Mouse (Mus musculus) cerebellum, adult 9-11 months (tissue): ENCODE results near the gene Atp2a1.
"Not testable (repeated sequence)": the region's sequence is repeated elsewhere in the genome, so short reads cannot be mapped to it uniquely, and the experiment has no call there.

Source experiments
- DNase-seq: peaks from one replicate; pipeline ENCODE4 v3.0.0; 2022

Atp2a1 gene

DNA sequence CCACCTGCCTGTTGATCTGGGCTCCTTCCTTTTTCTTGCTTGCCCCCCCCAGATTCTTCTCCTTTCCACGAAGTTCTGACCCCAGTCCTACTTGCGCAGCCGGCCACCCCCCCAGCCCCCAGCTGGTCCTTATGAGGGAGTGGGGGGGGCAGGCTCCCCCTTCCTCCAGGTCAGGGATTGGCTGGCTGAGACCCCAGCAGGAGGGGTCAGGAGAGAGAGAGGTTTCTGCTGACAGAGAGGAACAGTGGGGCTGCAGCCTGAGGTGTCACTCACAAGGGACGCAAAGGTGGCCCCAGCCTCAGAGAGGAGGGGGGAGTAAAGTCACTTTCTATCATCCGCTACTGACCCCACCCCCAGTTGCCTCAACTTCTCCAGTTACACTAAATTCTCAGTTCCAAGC lies at the start of gene Atp2a1:
Gene Atp2a1, minus strand, starts transcription at position 105 of the 400 bp plus-strand sequence.
- no peak for DNase-seq

DNA sequence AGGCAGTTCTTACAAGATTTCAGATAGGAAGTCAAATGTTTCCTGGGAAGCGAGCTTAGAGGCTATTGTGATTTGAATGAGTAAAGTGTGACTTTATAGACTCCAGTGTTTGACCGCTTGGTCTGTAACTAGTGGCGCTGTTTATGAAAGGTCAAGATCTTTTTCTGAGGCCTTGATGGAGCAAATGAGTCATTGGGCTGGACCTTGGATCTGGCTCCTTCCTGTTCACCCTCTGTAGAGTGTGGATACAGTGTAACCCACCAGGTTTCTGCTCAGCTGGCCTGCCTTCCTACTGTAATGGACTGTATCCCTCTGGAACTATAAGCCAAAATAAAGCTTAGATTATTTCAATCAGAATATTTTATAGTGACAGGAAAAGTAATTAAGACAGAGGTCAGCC lies 48.4 kb upstream of the Atp2a1 start:
- DNase-seq, result no peak

DNA sequence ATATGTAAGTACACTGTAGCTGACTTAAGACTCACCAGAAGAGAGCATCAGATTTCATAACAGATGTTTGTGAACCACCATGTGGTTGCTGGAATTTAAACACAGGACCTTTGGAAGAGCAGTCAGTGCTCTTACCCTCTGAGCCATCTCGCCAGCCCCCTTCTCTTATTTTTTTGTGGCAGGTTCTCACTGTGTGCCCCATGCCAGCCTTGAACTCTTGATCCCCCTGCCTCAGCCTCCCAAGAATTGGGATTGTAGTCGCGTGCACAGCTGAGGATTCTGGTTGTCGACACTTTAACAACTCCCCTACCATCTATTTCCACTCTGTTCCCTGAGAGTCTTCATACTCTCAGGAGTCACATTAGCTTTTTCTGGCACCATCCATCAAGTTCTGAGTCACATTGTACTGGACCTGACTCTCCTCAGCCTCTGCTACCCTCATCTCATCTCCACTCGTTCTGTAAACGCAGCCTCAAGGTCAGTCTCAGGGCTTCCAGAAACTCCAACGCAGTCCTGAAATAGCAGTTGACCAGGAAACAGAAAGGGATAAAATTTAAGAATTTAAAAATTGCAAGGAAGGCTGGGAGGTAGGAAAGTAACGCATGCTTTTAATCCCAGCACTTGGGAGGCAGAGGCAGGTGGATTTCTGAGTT lies 44.3 kb upstream of the Atp2a1 start:
- DNase-seq, result no peak

DNA sequence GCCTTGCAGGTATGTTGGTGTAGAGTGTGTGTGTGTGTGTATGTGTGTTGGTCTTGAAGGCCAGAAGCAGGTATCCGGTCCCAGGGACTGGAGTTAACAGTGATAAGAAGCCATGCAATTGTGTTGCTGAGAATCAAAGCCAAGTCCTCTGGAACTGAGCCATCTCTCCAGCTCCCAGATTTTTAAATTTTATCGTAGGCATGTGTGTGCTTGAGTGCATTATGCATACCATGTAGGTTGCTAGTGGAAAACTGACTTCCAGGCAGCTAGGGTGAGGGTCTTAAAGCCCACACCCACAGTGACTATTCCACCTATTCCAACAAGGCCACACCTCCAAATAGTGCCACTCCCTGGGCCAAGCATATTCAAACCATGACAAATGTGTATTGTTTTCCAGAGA lies 42.0 kb upstream of the Atp2a1 start:
- peak; percentile 64 for DNase-seq

DNA sequence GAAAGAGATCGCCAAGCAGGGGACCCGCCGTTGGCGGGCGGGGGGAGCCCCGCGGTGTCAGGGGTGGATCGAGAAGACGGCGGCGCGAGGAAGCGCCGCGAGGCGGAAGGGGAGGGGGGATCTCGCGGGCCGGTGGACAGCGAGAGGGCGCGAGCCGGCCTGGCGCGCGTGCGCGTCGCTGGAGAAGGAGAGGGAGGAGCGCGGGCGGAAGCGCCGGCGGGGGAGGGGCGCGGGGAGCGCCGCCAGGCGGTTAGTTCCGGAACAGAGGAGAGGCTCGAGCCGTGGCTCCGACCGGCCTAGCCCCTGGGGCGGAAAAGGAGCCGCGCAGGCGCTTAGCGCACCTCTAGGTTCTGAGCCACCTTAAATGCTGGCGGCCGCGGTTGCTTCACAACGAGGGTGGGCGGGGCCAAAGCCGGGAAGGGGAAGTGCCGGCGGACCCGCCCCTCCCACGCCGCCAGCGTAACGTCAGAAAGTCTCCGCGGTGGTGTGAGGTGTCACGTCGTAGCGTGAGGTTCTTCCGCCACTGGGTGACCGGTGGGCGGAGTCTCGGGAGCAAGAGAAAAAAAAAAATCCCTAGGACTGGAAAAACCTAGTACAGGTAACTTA lies 40.5 kb upstream of the Atp2a1 start, which contains the start of gene Atxn2l:
Gene Atxn2l, minus strand, starts transcription at position 165 of the 606 bp plus-strand sequence.
- peak; percentile 99 for DNase-seq

DNA sequence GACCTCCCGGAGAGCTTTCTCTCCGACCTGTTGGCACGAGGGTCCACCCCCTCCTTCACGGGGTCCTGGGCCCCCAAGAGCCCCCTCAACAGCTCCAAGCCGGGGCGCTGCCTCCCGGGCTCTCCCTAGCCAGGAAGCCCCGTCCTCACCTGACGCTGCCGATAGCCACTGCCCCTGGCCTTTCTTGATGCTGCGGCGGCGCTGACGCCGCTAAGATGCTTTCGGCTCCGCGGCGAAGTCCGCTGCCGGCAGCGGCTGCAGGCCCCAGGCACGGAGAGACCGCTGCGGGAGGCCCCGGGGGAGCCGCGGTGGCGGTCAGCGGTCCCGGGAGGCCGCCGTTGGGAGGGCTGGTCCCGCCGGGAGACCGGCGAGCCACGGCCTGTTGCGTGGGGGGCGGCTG lies 39.8 kb upstream of the Atp2a1 start:
- DNase-seq, result no peak

DNA sequence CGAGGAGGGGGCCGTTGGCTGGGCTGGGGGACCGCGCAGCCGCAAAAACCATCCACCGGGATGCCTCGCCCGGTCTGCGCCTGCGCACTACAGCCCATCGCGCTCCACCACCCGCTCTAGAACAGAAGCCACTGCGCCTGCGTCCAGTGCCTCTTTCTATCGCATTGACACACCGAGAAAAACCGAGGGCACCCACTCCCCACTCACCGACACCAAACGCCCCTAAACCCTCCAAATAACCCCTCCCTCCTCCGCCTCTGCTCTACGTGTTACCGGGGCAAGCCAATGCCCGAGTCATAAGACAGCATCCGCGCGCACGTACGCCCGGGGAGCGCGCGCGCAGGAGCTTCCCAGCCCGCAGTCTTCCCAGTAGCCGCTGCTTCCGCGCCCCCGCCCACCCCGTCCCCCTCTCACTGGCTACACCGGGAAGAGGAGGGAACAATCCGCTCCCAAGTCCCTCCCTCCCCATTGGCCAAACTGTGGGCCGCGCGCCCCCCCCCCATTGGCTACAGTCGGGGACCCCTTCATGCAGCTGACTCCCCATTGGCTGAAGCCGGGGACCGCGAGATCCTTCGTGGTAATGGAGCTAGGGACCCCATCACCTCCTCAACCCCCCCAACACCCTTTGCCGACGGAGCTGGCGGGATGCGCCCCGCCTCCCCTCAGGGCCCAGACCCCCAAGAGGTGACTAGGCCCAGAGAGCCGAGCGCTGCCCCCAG lies 39.3 kb upstream of the Atp2a1 start:
- peak; percentile 95 for DNase-seq

DNA sequence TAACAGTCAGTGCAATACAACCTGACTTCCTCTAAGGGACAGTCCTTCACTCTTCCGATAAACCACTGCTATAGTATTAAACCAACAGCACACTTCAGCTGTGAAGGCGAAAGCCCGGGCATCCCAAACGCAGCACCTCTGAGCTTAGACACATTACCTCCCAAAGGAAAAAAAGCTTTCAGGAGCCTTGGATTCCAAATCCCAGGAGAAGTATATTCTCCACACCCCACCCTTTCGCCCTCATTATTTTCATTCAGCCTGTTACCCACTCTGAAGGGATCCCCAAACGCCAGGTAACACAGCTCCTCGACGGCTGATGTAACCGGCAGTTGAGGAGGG lies 38.7 kb upstream of the Atp2a1 start:
- DNase-seq, result no peak

DNA sequence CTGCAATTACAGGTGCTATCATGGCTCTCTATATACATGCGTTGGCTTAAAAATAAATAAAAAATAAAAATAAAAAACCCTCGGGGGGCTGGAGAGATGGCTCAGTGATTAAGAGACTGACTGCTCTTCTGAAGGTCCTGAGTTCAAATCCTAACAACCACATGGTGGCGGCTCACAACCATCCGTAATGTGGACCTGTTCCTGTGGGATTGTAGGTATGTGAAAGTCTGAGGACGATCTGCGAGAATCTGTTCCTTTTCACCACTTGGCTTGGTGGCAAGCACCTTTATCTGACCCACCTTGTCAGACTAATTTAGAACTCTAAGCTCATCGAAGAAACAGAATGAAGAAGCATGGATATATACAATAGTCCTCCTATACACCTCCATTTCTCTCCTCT lies 36.5 kb upstream of the Atp2a1 start:
- DNase-seq, result no peak

DNA sequence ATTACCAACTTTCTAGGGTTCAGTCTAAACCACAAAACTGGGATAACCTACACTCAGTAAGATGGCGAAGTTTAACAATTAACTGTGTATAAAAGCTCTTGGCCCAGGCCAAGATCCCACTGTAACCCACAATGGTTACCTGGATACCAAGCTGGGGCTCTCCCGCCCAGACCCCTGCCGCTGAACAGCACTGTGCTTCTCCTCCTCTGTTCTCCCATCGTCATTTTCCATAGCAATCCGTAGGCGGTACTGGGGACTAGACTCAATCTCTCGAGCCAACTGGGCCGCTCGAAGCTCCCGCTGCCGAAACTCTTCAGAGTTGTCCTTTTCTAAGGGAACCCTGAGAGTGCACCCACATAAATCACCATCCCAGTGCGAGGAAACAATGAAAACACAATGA lies 35.1 kb upstream of the Atp2a1 start:
- DNase-seq, result peak; percentile 11

DNA sequence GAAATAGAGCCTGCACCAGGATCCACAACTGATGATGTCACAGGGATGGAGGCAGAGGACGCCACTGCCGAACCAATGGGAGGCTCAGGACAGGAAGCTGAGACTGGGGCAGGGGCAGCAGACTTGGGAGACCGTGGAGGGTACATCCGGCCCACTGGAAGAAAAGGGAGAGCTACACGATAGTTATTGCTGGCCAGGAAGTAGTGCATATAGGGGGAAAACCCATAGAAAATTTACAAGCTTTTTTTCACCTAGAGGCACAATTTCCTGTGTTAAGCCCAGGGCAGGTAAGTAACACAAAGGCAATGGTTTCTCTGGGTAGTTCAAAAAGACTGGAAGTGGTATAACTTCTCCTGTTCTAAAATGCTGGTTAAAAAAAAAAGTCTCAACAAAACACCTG lies 33.6 kb upstream of the Atp2a1 start:
- DNase-seq, result no peak

DNA sequence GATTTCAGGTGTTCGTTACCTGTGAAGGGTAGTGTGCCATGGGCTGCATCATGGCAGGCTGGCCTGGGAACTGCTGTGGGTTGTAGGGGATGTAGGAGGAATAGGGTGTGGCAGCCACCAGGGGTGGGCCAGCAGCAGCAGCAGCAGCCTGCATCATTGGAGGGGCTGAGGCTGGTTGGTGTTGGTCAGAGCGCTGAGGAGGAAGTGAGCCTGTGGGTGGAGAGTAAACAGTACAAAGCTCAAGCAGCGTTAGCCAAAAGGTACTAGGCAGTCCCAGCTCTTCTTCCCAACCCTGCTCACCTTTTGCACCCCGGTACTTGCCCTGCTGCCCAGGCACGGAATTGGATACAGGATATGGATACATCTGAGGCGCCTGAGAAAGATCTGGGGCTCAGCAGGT lies 31.2 kb upstream of the Atp2a1 start:
- peak; percentile 11 for DNase-seq

DNA sequence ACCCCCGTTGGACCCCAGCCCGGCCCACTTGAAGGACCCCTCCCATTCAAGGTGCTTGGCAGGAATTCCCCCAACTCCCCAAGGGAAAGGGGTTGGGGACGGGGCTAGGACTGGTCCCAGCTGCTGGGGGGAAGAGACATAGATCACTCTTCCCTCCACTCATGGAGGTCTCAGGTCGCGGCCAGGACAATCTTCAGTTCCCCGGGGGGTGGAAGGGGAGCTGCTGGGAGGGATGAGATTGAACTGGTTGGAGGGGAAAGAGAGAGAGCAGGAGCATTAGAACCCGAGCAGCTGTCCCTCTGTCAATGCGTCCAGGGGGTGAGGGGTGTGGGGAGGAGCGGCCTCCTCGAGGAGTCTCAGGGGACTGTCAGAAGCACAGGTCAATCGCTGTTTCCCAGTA lies 29.1 kb upstream of the Atp2a1 start:
- DNase-seq, result no peak

DNA sequence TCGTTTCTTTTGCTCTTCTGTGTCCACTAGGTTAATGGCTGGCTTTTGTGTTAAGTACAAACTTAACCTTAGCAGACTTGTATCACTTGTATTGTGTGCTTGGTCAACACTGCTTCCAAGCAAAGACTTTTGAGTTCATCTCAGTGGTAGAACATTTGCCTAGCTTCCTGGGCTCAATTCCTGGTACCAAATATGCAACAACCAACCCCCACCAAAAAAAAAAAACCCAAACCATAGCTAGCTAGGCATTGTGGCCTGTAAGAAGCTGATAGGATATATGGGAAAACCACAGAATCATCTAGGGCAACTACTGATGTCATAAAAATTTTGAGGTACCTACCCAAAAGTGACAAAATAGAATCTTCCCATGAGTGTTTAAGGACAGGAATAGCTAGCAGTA lies 28.1 kb upstream of the Atp2a1 start:
- no peak for DNase-seq

DNA sequence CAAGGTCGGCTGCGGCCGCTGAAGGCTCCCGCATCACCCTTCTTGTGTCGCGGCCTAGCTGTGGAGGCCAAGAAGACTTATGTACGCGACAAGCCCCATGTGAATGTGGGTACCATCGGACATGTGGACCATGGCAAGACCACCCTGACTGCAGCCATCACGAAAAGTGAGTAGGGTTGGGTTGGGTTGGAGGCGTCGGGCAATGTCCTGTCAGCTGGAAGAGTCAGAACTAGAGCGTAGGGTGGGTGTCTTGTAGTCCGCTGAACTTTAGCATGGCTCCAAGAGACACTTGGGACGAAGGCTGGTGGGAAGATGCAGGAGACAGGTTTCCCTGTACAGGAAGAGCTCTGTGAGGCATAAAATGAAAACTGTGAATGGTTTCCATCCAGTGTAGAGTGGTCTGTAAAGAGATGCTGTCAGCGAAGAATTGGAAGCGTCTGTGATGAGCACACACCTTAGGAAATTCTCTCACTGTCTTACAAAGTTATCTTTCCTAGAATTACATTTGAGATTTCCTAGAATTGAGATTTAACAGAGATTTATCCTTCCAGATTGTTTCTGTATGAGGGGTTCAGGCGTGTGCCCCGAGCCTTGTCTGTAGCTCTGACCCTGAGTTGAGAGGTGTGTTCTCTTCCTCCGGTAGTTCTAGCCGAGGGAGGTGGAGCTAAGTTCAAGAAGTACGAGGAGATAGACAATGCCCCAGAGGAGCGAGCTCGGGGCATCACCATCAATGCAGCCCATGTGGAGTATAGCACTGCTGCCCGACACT lies 24.9 kb upstream of the Atp2a1 start:
- DNase-seq, result not testable (repeated sequence)

DNA sequence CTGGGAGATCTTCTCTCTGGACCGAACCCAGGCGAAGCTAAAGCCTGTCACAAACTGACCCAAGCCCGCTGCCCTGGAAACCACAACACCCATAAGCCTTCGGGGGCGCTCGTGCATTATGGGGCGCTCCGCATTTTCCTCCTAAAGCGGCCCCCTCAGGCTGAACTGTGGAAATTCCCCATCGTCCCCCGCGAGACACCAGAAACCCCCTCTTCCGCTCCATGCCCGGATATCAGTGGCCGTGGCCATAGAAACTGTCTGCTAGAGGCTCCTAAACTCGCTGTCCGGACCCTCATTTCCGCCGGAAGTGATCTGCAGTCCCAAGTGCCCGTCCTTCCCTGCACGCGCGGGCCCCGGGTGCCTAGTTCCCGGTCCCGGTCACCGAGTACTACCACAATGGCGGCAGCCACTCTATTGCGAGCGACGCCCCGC lies 24.2 kb upstream of the Atp2a1 start, which contains the start of gene Tufm:
Gene Tufm, plus strand, starts transcription at position 310 of the 432 bp plus-strand sequence.
- DNase-seq, result peak; percentile 99

DNA sequence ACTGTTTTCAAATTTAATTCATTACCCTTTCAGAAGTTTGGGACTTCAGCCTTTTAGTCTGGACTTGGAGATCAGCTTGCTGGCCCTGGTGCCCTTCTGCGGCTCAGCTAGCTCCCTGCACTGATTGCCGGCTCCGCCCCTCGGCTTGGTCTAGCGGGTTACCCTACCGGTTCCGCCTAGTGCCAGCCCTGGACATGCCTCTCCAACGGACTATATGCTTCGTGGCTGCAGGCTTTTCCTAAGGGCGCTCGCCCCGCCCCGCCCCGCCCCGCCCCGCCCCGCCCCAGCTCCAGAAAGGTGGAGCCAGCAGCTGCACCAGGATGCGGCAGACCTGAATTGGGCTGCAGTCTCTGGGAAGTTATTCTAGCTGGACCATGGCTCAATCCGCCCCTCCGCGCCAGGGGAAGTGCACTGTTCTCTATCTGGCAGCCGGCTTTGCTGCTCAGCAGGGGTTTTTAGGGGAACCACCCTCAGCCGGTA lies 19.5 kb upstream of the Atp2a1 start:
- peak; percentile 90 for DNase-seq

DNA sequence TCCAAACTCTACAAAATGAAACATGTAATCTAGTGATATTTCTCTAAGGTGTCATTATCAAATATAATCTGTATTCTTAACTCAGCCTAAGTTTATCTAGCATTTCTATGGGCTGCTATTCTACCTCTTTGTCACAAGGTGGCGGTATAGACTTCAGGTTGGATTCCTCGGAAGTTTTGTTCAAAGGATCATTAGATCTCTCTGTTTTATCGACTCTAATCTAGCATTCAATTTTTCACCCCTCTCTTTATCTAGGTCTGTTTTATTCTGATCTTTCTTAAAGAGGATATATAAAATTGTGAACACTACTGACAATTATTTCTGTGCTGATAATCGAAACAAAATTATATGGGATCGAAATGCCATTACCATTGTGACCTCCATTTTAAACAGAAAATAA lies 18.8 kb upstream of the Atp2a1 start:
- DNase-seq, result no peak

DNA sequence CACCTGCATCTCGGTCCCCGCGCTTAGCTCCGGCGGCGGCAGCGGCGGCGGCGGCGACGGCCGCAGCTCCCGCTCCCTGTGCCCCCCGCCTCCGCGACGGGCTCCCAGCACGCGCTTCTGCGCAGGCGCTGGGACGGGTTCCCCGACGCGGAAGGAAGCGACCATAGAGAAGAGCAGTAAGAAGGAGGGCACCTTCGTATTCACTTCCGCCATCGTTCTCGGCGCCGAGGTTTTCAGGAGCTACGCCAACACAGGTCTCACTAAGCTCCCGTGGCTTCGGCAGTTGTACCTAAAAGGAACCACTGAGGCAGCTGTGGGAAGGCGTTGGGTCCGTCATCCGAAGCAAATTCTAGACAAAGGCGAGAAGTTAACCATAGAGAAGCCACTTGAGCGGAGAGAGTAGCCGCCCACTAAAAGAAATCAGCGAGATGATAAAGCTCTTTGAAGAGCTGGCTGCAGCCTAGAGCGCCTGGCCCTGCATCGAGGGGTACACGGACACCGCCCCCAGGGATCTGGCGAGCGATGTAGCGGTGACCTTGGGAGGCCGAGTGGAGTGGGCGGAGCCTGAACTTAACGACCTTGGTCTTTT lies 12.2 kb upstream of the Atp2a1 start, which contains the start of gene Sh2b1:
Gene Sh2b1, minus strand, starts transcription at position 432 of the 589 bp plus-strand sequence.
- DNase-seq, result peak; percentile 92

DNA sequence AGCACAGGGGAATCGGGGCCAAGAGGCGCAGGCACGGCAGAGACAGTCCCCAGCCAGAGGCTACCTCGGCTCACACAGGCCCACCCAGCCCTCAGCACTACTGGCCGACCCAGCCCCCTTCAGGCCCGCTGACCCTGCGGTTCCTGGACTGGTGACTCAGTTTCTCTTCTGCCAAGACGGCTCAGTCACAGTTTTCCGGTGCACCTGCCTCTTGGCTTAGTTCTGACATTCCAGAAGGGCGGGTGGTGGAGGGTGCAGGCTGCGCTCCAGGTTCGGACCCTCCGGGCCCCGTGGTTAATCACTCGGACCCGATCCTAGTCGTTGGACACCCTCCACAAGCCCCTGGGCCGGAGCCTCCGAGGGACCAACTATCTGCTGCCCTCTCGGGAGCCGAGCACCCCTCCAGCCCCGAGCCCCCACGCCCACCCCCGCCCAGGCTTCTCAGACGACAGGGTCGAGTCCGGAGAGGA lies 11.6 kb upstream of the Atp2a1 start:
- no peak for DNase-seq

DNA sequence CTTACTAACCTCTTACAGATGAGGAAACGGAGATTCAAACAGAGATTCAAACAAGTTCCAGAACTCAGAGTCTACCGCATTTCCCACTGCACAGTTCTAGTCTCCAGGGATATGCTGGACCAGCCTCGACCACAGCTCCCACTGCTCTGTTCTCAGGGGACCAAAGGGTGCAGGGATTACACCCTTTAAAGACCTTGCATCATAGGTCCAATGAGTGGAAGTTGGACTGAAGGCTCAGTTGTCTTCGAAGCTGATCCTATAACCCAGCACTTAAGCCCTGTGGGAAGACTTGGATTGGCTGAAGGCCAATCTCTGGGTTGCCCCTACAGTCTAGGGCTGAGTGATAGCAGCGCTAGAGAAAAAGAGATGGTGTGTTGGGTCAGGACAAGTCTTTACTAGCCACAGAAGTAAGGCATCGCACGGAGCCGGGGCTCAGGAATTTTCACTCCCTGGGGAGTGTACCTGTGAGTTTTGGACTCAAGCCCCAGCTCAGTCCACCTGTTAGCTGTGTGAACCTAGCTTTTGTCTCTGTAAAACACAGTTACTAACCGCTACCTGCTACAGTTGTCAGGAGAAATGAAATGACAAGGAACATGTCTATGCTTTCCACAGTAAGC lies 10.7 kb upstream of the Atp2a1 start:
- peak; percentile 43 for DNase-seq

DNA sequence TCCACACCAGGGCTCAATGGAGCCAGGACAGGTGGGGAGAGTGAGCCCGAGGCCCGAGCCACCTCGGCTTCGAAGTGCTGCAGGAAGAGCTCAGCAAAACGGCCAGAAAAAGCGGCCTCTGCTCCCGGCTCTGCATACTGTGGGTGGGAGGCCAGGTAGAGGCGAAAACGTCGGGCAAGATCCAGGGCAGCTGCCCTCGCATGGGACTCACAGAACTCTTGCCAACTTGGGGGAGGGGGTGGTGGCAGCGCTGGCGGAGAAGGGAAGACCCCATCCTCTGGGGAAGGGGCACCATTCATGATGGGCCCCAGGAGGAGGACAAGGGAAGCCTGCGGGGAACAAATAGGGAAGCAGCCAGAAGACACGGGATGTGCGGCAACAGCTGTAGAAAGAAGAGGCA lies 9.8 kb upstream of the Atp2a1 start:
- DNase-seq, result peak; percentile 30
